Mouse (Mus musculus) frontal cortex, adult (tissue): ENCODE measurements around the gene Exoc6.

ENCODE experiments used
- ATAC-seq: cut with Nextera tagmentation; 2 replicates; pipeline ENCODE4 v1.9.2; 2017; ENCODE audit warnings: mild to moderate bottlenecking, moderate library complexity, mixed read lengths; ENCODE audit not compliant: low TSS enrichment

Gene Exoc6

DNA sequence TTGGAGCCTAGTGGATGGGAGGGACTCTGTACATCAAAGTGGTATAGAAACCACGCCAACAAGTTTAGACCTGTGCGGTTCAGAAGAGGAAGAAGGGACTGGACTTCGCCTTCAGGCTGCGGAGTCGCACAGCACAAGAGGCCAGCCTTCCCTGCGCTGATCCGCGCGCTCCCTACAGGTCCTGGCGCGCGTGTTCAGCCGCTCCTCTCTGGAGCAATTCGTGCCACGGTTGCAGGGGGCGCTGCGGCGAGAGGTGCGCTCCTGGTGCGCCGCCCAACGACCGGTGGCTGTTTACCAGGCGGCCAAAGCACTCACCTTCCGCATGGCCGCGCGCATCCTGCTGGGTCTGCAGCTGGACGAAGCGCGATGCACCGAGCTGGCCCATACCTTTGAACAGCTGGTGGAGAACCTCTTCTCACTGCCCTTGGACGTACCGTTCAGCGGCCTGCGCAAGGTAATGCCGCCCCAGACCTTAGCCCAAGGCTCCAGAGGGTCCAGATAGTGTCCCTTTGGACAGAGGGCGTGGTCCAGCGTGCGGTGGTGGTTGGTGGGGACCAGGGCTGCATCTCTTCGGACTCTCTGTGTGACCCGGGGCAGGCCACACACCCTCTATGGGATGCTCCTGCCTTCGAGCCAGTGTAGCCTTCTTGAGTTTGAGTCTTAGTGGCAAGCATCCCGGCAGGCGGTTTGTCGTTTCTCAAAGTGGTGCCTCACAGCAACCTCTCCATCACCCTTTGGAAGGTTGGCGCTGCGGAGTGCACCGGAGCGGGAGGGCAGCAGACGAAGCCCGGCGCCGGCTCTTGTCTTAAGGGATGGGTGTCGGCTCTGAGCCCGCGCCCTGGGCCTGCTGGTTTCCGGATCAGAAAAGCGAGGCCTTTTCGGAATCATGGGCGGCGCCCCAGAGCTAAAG, 137.0 kb downstream of the Exoc6 start:
- ATAC-seq = no peak

GRCm38 (mm10) chr19:37689478-37689877, 139.3 kb downstream of the Exoc6 start:
- no peak for ATAC-seq

DNA sequence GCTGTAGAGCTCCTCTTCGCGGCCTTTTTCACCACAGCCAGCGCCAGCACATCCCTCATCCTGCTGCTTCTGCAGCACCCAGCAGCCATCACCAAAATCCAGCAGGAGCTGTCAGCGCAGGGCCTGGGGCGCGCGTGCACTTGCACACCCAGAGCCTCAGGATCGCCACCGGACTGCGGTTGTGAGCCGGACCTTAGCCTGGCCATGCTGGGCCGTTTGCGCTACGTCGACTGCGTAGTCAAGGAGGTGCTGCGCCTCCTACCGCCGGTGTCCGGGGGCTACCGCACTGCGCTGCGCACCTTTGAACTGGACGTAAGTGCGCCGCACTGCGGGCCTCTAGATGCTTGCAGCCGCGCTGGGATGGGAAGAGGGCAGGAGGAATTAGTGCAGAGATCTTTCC, 140.5 kb downstream of the Exoc6 start:
- ATAC-seq = no peak

GRCm38 (mm10) chr19:37692879-37693278, 142.7 kb downstream of the Exoc6 start:
- peak; percentile 76 for ATAC-seq

GRCm38 (mm10) chr19:37695146-37695545, 144.9 kb downstream of the Exoc6 start:
- no peak for ATAC-seq

DNA sequence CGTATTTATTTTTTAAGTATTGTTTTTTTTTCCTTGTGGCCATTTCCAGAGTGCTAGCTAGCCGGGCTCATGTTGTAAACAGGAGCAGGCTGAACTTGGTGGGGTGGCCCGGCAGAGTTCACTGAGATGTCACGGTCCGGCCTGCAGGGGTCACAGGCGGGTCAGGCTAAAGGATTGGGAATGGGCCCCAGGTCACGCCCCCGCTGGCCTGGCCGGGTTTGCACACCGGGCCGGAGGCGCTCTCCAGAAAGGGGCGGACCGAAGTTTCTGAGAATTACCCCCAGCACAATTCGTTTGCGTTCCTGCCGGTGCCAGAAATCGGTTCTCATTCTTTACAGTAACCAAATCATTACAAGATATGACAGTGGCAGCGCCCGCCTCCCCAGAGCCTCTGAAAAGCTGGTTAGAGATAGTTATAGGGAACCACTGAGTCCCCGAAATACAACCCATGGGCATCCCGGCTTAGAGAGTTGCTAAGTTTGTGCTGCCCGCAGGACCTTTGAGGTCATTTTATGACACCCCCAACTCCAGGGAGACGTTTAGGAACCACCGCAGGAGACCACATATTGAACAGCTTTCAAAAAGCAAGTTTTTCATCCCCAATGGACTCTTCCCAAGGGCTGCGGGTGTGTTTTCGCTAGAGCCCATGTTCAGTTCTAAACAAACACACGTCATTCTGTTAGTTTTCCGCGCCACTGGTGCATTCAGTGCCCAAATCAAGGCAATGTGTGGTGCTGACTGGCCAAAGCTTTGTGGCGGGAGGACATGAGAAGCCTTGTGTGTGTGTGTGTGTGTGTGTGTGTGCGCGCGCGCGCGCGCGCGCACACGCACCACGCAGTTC, 145.8 kb downstream of the Exoc6 start:
- ATAC-seq = no peak

GRCm38 (mm10) chr19:37696603-37697334, 146.6 kb downstream of the Exoc6 start:
- ATAC-seq = no peak

- ATAC-seq = no peak
Measured at GRCm38 (mm10) chr19:37697335-37697636, 147.1 kb downstream of the Exoc6 start.

- ATAC-seq = no peak; the same call in 1 of the 2 replicates
Measured at GRCm38 (mm10) chr19:37697651-37698272, 147.5 kb downstream of the Exoc6 start, which contains the start of gene Cyp26a1. Cyp26a1 (plus strand) TSS chr19:37697798.

DNA sequence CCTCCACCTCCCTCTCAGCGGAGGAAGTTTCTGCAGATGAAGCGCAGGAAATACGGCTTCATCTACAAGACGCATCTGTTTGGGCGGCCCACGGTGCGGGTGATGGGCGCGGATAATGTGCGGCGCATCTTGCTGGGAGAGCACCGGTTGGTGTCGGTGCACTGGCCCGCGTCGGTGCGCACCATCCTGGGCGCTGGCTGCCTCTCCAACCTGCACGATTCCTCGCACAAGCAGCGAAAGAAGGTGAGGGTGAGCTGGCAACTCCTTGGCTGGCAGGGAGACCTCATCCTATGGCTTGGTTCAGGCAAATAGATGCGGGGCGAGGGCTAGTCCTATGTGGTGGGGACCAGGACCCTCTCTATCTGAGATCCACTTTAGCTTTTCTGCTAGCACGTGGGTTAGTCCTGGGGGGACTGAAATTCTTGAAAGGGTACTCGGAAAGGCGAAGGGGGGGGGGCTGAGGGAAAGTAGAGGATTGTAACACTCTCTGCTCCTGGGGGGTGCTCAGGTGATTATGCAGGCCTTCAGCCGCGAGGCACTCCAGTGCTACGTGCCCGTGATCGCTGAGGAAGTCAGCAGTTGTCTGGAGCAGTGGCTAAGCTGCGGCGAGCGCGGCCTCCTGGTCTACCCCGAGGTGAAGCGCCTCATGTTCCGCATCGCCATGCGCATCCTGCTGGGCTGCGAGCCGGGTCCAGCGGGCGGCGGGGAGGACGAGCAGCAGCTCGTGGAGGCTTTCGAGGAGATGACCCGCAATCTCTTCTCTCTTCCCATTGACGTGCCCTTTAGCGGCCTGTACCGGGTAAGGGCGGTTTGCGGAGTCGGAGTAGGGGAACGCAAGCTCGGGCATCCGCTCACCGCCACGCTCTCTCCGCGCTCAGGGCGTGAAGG, 148.3 kb downstream of the Exoc6 start:
- ATAC-seq = no peak

GRCm38 (mm10) chr19:37699711-37700110, 149.5 kb downstream of the Exoc6 start:
- no peak for ATAC-seq

DNA sequence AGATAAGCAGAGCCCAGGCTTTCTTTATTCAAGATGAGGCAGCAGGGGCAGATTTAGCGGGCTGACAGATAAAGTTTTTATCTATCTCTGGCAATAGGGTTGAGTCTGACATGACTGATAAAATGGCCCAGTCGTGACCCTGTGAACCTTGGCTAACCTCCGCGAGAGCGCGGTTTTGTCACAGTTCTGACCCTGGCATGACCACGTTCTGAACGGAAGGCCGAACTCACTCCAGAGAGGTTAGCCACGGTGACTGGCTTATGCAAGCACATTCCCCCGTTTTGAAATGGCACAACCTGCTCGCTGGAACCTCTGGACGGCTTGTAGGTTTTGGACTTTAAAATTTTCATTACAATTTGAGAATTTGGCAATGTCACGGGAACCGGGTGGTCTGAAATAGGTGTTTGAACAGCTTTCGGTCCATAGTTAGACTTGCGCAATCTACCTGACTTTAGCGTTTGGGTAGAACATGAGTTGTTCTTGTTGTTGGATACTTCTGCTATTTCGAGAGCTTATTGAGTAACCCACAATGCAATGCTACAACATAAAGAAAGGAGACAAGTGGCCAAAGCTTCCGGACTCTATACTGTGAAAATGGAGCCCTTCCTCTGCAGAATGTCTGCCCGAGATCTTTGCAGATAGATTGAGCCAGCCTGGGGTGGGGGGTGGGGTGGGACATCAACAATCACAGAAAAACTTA, 152.3 kb downstream of the Exoc6 start:
- no peak for ATAC-seq

- peak; percentile 83 for ATAC-seq
Measured at GRCm38 (mm10) chr19:37703902-37704509, 153.8 kb downstream of the Exoc6 start.

DNA sequence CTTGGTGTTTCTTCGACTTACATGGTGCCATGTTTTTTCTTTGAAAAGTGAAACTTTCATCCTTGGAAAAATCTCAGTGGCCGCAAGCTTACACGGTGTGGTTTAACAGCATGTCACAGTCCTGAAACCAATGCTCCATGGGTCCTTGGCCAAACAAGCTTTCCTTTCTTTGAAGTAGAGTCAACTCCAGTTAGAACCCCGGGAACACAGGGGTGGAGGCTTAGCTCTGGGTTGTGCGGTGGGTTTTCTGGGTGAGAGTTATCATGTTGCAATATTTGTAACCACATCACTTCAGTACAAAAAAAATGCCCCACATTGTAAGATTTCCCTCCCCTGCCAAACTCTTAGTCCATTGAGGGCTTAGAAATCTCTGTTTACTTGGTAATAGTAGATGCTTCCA, 155.5 kb downstream of the Exoc6 start:
- no peak for ATAC-seq

DNA sequence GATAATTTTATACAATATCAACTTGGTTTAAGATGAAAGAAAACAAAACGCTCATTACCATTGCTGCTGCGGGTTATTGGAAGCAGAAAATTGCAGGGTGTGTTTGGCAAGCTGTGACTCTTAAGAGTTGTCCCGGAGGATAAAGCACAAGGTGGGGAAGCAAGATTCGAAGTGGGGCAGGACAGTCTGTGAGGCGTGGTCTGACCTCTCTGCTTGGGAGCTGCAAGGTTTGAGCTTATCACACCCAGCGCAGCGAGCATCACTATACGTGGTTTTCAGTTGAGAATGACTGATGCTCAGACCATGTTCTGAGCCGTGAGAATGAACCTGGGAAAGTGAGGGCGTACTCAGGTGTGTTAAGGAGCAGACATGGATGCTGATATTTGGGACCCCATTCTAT, 164.5 kb downstream of the Exoc6 start:
- ATAC-seq = no peak

DNA sequence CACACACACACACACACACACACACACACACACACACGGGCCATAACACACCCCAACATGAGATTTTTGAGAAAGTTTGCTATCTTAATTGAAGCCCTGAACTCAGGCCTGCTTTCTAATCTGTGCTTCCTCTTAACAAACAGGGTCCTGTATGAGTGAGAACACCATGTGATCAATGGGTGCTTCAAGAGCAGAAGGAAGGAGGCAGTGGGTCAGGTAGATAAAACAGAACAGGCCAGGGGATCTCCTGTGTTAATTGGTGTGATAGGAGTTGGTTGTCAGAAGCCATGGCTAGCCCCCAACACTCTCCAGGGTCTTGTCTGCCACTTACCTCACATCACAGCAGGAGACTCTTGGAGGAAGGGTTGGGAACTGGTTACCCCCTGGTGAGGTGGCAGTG, 165.8 kb downstream of the Exoc6 start:
- ATAC-seq = no peak

GRCm38 (mm10) chr19:37716524-37717175, 166.4 kb downstream of the Exoc6 start:
- ATAC-seq = no peak

- ATAC-seq = no peak
Measured at GRCm38 (mm10) chr19:37719166-37719565, 168.9 kb downstream of the Exoc6 start.

DNA sequence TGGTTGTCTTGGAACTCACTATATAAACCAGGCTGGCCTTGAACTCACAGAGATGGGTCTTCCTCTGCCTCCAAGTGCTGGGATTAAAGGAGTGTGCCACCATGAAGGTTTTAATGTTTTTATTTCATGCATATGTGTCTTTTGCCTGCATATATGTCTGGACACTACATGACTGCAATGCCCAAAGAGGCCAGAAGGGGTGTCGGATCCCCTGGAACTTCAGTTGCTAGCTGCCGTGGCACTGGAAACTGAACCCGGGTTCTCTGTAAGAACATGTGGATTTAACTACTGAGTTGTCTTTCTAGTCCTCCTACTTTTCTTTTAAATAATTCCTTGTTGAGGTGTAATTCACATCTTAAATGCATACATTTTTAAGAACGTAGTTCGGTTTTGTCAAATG, 174.4 kb downstream of the Exoc6 start:
- no peak for ATAC-seq
